Mouse (Mus musculus) limb, embryonic 13.5 days (tissue): ENCODE data around the gene Map3k3. TPM values are rescaled to one million over a fixed set of nuclear protein-coding genes. Genes with fewer than 3 reads are reported as not detected.

Experiments
- ATAC-seq: fragments of 200-750 bp; cut with Nextera tagmentation; 2 replicates; pipeline ENCODE4 v1.8.0; 2017; ENCODE audit warnings: low read depth, moderate number of reproducible peaks, moderate TSS enrichment; ENCODE audit not compliant: low FRiP score
- H3K27ac ChIP-seq: fragments of 300-500 bp; sonication (generic); 2 replicates; pipeline ENCODE4 v1.5.1; 2015; ENCODE audit warnings: inconsistent platforms, mild to moderate bottlenecking, moderate library complexity
- H3K27me3 ChIP-seq: fragments of 300-500 bp; sonication (generic); 2 replicates; pipeline ENCODE4 v1.6.1; 2015; ENCODE audit warnings: mild to moderate bottlenecking, inconsistent platforms
- H3K36me3 ChIP-seq: fragments of 300-500 bp; sonication (generic); 2 replicates; pipeline ENCODE4 v1.6.1; 2015; ENCODE audit warnings: inconsistent platforms, mild to moderate bottlenecking, moderate library complexity
- H3K4me1 ChIP-seq: fragments of 300-500 bp; sonication (generic); 2 replicates; pipeline ENCODE4 v1.6.1; 2015; ENCODE audit warnings: inconsistent platforms
- H3K4me2 ChIP-seq: fragments of 300-500 bp; sonication (generic); replicated peaks from 2 replicates; pipeline ENCODE4 v1.6.1; 2015; ENCODE audit warnings: inconsistent platforms, mild to moderate bottlenecking, moderate library complexity
- H3K4me3 ChIP-seq: fragments of 300-500 bp; sonication (generic); 2 replicates; pipeline ENCODE4 v1.5.1; 2015; ENCODE audit warnings: moderate library complexity, mild to moderate bottlenecking, inconsistent platforms
- H3K9ac ChIP-seq: fragments of 300-500 bp; sonication (generic); 2 replicates; pipeline ENCODE4 v1.6.1; 2015; ENCODE audit warnings: mild to moderate bottlenecking, inconsistent platforms
- H3K9me3 ChIP-seq: fragments of 300-500 bp; sonication (generic); 2 replicates; pipeline ENCODE4 v1.6.1; 2016; ENCODE audit warnings: inconsistent platforms
- WGBS: fragments of 180-500 bp; shearing (Covaris S2); methylation state at CpG from one replicate; pipeline ENCODE4 v1.1.7; 2015; 5-methylcytosine and 5-hydroxymethylcytosine counted together
- polyA plus RNA-seq: library from polyadenylated mRNA; unstranded; fragments of >200 nt; fragmentation: Nextera tagmentation; extraction: Ambion mirVana; gene quantifications from 2 replicates; pipeline ENCODE4 v1.2.1, GENCODE M21; 2015

The Map3k3 gene
- 25.3 and 27.1 TPM in 2 replicates for polyA plus RNA-seq

DNA sequence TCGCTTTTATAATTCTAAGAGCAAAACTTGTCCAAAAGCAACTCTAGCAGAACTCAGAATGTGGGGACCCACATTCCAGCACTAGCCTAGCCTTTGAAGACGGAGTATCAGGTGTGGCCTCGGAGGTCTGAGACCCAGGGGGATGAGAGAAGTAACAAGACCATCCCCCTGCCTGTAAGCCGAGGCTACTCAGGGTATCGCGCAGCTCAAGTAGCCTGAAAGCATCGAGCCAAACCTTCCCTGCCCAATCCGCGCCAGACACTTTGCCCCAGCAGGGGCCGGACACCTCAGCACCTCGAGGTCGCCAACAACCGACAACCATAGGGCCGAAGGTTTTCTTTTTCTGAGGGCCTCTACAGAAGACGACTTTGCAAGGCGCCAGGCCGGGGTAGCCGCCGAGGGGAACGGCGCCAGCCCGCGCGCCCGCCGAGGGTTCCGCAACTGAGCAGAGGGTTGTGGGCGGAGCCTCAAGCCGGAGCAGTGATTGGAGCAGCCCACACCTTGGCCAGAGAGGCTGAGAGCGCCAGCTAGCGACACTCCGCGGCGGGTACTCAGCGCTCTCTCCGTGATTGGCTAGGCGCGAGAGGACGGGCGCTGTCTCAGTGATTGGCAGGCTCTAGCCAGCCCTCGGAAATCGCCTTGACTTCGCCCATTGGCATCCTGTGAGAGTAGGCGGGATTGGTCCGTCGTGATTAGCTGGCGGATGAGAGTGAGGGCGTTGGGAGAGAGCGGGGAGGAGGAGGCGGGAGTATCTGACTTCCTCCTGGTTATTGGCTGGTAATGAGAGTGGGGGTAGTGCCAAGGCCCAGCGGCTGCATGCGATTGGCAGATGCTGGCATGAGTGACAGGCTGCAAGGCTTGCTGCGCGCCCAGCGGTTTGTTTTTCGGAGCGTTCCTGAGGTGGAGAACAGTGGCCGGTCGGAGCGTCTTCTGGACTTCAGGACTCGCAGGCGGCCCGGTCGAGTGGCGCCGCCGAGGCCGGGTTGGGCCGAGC, at the start of gene Map3k3:
Map3k3 (plus strand) TSS at position 906 of the 994 bp plus-strand sequence.
- peak within 1 kb of the TSS; percentile 94 for H3K9ac ChIP-seq
- under 1% methylated on average over 69 of the region's 69 CpGs for WGBS
- peak within 1 kb of the TSS; percentile 98 for H3K27ac ChIP-seq
- H3K9me3 ChIP-seq: no peaks in the 10 kb centered on the region
- H3K4me2 ChIP-seq: peak within 1 kb of the TSS; percentile 74
- ATAC-seq: peak; percentile 99
- H3K27me3 ChIP-seq: no peaks in the 10 kb centered on the region
- peak within 1 kb of the TSS; percentile 96 for H3K4me3 ChIP-seq
- no peaks in the 10 kb centered on the region for H3K36me3 ChIP-seq
- peaks cover 16% of the 10 kb centered on the region for H3K4me1 ChIP-seq

DNA sequence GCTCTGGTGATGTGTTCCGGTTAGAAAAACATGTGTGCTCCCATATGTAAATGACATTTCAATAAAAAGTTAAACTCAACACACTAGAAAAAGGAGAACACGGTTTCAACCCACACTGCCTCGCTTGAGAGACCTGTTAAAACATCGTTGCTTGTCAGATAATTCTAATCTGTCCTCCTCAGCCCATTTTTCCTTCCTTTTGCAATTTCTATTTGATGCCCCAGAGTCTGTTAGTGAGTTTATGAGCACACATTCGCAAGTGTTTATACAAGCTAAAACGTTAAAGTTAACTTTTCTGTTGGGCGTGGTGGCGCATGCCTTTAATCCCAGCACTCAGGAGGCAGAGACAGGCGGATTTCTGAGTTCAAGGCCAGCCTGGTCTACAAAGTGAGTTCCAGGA, 49.4 kb upstream of the Map3k3 start:
- Histone ChIP-seq H3K9me3 (no peaks in the 10 kb centered on the region), H3K4me2 (no peak overlapping the region), H3K27me3 (no peaks in the 10 kb centered on the region), H3K9ac (no peak overlapping the region), H3K4me1 (peaks cover 25% of the 10 kb centered on the region), H3K4me3 (no peak overlapping the region), H3K27ac (no peak overlapping the region), H3K36me3 (peaks cover 3% of the 10 kb centered on the region; the same call in 1 of the 2 replicates)
- no peak for ATAC-seq
- 85% methylated on average over 9 of the region's 9 CpGs for WGBS

DNA sequence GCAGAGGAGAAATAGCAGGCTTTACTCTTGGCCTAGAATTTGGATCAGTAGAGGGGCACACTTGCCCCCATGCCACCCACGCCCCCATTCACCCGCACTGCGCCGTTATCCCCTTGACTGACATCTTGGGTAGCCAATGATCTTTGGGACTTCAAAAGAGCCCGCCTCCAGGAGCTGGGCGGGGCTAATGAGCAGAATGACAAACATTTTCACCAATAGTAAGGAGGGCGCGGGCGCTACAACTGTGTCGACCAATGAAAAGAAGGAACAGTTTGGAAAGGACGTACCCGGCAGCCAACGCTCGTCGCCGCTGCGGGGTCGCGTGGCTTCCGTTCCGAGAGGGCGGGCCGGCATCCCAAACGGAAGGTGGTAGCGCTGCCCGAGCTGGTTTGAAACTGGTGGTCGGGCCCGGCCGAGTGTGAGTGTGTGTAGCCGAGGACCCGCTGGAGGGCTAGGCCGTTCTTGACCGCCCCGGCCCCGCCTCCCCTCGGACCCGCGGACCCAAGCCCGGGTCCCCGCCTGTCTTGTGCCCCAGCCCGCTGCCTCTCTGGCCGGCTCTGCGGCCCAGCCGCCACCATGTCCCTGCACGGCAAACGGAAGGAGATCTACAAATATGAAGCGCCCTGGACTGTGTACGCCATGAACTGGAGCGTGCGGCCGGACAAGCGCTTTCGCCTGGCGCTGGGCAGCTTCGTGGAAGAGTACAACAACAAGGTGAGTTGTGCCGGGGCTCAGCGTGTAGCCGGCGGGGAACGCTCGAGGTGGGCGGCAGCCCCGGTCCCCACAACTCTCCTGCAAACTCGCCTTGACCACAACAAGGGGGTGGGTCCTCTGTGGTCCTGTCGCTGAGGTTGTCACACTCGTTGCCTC, 47.6 kb upstream of the Map3k3 start, which contains the start of gene Dcaf7:
Dcaf7 (plus strand) TSS at position 325 of the 870 bp plus-strand sequence.
- H3K36me3 ChIP-seq: peaks cover 6% of the 10 kb centered on the region; the same call in 1 of the 2 replicates
- no peaks in the 10 kb centered on the region for H3K27me3 ChIP-seq
- no peaks in the 10 kb centered on the region for H3K9me3 ChIP-seq
- H3K27ac ChIP-seq: peak within 1 kb of the TSS; percentile 92
- peak within 1 kb of the TSS; percentile 99 for H3K4me3 ChIP-seq
- H3K4me1 ChIP-seq: peaks cover 25% of the 10 kb centered on the region
- peak; percentile 99 for ATAC-seq
- peak within 1 kb of the TSS; percentile 95 for H3K9ac ChIP-seq
- peak within 1 kb of the TSS; percentile 89 for H3K4me2 ChIP-seq
- WGBS: under 1% methylated on average over 66 of the region's 66 CpGs

DNA sequence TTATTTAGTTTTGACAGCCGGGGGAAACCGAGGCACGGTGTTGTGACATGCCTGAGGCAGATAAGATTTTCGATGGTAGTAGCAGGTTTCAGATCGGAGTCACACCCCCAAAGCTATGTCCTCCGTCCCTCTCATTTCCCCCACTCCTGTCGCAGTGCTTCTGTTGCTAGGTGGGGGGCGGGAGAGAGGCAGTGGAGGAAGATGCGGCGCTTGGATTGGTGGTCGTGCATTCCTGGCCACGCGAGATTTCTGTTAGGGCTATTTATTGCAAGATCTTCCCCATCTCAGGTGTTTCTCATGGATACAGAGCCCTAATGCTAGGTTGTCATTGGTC, 47.0 kb upstream of the Map3k3 start:
- WGBS: 0% methylated on average over 13 of the region's 13 CpGs
- Histone ChIP-seq H3K27ac (peak overlapping the region; percentile 92), H3K4me1 (peaks cover 25% of the 10 kb centered on the region), H3K4me3 (peak overlapping the region; percentile 99), H3K9ac (peak overlapping the region; percentile 95), H3K9me3 (no peaks in the 10 kb centered on the region), H3K4me2 (peak overlapping the region; percentile 89), H3K27me3 (no peaks in the 10 kb centered on the region), H3K36me3 (peaks cover 6% of the 10 kb centered on the region; the same call in 1 of the 2 replicates)
- no peak for ATAC-seq

DNA sequence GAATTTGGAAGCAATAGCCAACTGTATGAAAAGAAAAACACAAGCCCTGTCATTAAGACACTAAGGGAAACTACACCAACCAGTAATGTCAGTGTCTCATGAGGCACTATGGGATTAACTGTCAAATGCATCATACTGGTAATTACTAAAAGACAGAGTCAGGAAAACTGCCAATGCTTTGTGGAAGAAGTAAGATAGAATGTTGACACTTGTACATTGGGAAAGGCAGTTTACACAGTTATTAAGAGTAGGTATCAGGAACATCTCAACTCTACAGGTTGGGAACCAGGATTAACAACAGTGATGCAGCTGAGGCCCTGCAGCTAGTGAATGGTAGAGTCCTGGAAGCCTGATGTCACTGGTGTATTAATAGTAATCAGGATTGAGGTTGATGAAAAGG, 40.1 kb upstream of the Map3k3 start:
- Histone ChIP-seq H3K27ac (no peak overlapping the region), H3K4me2 (no peak overlapping the region), H3K9me3 (no peaks in the 10 kb centered on the region), H3K27me3 (no peaks in the 10 kb centered on the region), H3K4me1 (no peaks in the 10 kb centered on the region), H3K36me3 (peaks cover 33% of the 10 kb centered on the region), H3K4me3 (no peak overlapping the region), H3K9ac (no peak overlapping the region)
- no peak for ATAC-seq

DNA sequence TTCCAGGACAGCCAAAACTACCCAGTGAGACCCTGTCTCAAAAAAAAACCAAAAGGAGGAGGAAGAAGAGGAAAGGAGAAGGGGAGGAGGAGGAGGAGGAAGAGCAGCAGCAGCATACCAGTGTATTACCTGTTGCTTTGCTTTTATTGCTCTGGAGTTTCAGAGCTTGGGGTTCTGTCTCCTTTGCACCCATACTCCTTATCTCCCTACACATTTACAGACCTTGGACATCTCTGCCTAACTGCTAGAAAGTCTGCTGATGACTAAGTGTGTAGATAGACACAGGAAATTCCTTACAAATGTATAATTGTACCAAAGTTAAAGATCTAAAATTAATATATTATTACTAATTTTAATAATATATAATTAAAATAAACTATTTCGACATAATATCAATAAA, 39.2 kb upstream of the Map3k3 start:
- Histone ChIP-seq H3K4me2 (no peak overlapping the region), H3K27ac (no peak overlapping the region), H3K36me3 (peaks cover 41% of the 10 kb centered on the region), H3K9ac (no peak overlapping the region), H3K27me3 (no peaks in the 10 kb centered on the region), H3K9me3 (no peaks in the 10 kb centered on the region), H3K4me1 (no peaks in the 10 kb centered on the region), H3K4me3 (no peak overlapping the region)
- ATAC-seq: no peak
- WGBS: 94% methylated on average over 1 of the region's 1 CpGs

DNA sequence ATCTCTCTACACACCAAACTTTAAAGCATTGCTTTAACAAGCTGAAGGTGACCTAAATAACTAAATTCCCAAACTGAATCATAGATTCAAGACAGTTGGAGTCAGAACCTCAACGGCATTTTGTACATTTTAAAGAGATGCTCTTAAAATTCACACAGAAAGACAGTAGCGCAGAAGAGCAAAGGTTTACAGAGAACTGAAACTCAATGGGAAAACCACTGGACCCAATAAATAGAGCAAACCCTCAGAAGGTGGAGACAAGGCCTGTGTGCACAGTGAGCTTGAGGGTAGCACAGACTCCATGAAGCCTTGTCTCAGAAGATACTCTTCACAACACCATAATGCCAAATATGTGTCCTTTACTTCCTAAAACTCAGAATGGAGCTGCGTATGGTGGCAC, 38.6 kb upstream of the Map3k3 start:
- Histone ChIP-seq H3K9ac (no peak overlapping the region), H3K4me3 (no peak overlapping the region), H3K27me3 (no peaks in the 10 kb centered on the region), H3K36me3 (peaks cover 44% of the 10 kb centered on the region), H3K4me1 (no peaks in the 10 kb centered on the region), H3K4me2 (no peak overlapping the region), H3K27ac (no peak overlapping the region), H3K9me3 (no peaks in the 10 kb centered on the region)
- 94% methylated on average over 3 of the region's 3 CpGs for WGBS
- no peak for ATAC-seq

DNA sequence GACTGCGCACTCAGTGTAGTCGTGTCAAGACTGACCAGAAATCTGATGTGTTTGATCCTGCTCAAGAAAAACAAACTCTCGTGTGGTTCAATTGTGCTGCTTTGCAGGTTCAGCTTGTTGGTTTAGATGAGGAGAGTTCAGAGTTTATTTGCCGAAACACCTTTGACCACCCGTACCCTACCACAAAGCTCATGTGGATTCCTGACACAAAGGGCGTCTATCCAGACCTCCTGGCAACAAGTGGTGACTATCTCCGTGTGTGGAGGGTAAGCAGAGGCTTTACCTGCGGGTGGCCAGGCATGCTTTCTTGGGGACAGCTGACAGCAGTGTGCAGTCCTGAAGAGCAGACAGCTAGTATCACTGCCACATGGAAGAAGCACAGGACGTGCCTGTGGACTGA, 37.8 kb upstream of the Map3k3 start:
- H3K9ac ChIP-seq: no peak overlapping the region
- no peaks in the 10 kb centered on the region for H3K9me3 ChIP-seq
- 89% methylated on average over 9 of the region's 9 CpGs for WGBS
- no peak overlapping the region for H3K4me3 ChIP-seq
- no peaks in the 10 kb centered on the region for H3K4me1 ChIP-seq
- no peak for ATAC-seq
- no peak overlapping the region for H3K27ac ChIP-seq
- H3K36me3 ChIP-seq: peaks cover 52% of the 10 kb centered on the region
- no peaks in the 10 kb centered on the region for H3K27me3 ChIP-seq
- no peak overlapping the region for H3K4me2 ChIP-seq

DNA sequence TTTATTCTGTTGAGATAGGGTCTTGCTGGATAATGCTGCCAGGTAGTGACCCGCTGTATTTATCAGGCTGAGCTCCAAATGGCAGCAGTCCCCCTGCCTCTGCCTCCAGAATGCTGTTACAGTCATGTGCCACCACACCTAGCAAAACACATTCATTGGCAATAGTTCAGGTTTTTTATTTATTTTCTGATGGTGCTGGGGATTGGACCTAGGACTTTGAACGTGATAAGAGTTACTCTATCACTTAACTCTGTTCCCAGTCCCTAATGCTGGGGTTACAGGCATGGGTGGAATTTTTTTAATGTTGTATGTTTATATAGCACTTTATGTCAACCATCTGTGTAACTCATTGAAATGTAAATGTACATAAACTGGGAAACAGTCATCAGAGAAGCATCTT, 30.5 kb upstream of the Map3k3 start:
- 94% methylated on average over 2 of the region's 2 CpGs for WGBS
- Histone ChIP-seq H3K36me3 (peaks cover 99% of the 10 kb centered on the region), H3K4me3 (no peak overlapping the region), H3K9me3 (no peaks in the 10 kb centered on the region), H3K27ac (no peak overlapping the region), H3K4me2 (no peak overlapping the region), H3K9ac (no peak overlapping the region), H3K4me1 (no peaks in the 10 kb centered on the region), H3K27me3 (no peaks in the 10 kb centered on the region)
- no peak for ATAC-seq

DNA sequence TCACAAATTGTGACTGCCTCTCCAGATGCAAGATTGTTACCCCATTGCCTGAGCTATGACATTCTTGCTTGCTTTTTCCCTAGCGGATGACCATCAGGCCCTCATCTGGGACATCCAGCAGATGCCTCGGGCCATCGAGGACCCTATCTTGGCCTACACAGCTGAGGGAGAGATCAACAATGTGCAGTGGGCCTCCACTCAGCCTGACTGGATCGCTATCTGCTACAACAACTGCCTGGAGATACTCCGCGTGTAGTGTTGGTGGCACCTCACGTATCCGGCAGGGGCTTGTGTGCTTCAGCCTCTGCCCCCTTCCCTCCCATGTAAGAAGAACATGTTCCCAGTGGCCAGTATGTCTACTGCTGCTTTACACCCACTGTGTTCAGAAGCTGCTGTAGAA, 29.8 kb upstream of the Map3k3 start:
- Histone ChIP-seq H3K36me3 (peaks cover 99% of the 10 kb centered on the region), H3K4me2 (no peak overlapping the region), H3K27ac (no peak overlapping the region), H3K9ac (no peak overlapping the region), H3K4me3 (no peak overlapping the region), H3K4me1 (no peaks in the 10 kb centered on the region), H3K27me3 (no peaks in the 10 kb centered on the region), H3K9me3 (no peaks in the 10 kb centered on the region)
- no peak for ATAC-seq
- WGBS: 94% methylated on average over 8 of the region's 8 CpGs

DNA sequence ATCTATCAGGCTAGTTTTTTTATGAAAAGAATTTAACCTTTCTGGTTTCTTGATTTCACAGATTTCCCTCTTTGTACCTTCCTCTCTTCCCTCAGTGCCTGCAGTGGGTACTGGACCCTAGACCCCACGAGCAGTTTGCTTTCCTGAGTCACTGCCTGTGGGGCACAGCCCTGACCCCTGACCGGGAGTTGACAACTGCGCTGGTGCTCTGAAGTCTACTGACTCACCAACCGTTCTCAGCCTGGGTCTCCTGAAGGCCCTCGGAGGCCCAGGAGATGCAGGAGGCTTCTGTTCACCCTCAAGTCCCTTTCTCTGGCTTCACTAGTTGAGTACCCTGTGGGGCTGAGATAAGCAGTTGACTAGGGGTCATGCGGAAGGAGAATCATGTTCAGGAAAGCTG, 29.1 kb upstream of the Map3k3 start:
- Histone ChIP-seq H3K27ac (no peak overlapping the region), H3K36me3 (peaks cover 95% of the 10 kb centered on the region), H3K4me2 (no peak overlapping the region), H3K4me3 (no peak overlapping the region), H3K4me1 (no peaks in the 10 kb centered on the region), H3K9me3 (no peaks in the 10 kb centered on the region), H3K27me3 (no peaks in the 10 kb centered on the region), H3K9ac (no peak overlapping the region)
- ATAC-seq: no peak
- 92% methylated on average over 6 of the region's 6 CpGs for WGBS
